Mouse (Mus musculus) splenic B cell, adult 2 months (primary cell): ENCODE results near the gene Gm16867.
"Not testable (repeated sequence)": the region's sequence is repeated elsewhere in the genome, so short reads cannot be mapped to it uniquely, and the experiment has no call there.

Source experiments
- DNase-seq: peaks from one replicate; pipeline ENCODE4 v3.0.0-alpha.2; 2011; ENCODE audit warnings: low read depth, low spot score
- H3K27me3 ChIP-seq: 2 replicates; pipeline ENCODE4 v1.6.1; 2012; ENCODE audit warnings: mild to moderate bottlenecking, low read length, moderate library complexity, mixed read lengths; ENCODE audit not compliant: control insufficient read depth, poor library complexity, insufficient read depth, severe bottlenecking
- H3K36me3 ChIP-seq: 2 replicates; pipeline ENCODE4 v1.6.1; 2012; ENCODE audit warnings: mild to moderate bottlenecking, low read length, moderate library complexity, mixed read lengths; ENCODE audit not compliant: control insufficient read depth, poor library complexity, insufficient read depth, severe bottlenecking

Gm16867 gene

DNA sequence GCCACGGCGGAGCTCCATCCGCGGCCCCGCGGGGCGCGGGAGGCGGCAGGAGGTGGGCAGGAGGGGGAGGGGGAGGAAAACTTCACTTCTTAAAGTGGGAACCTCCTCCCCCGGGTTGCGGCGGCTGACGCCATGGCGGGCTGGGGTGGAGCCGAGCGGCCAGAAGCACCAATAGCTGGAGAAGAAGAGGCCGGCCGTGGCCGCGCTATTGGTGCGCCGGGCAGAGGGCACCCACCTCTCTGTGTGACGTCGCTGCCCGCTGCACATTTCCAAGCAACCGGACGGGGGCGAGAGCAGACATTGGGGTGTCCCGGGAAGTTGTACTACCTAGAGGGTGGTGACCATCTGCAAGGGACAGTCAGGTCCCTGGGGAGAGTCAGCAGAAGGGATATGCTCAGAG is at the start of gene Gm16867:
Gm16867 (minus strand) TSS at position 189 of the 400 bp plus-strand sequence.
- H3K27me3 ChIP-seq, H3K36me3 ChIP-seq, DNase-seq: not testable (repeated sequence)

DNA sequence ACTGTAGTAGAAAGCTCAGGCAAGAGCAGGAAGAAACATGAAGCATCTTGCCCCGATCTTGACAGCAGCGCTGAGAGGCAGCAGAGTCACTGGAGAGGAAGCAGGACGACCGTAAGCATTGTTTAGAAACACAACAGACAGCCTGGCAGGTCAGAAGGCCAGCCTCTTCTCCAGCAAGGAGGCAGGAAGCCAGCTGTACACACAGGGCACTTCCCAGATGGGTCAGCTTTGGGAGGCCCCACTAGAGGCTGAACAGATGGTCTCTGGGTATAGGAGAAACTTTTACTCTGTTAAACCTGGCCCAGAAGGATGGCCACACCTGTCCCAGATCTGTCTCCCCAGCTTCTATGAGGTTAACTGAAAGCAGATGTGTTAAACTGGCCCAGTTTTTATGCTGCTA is 44.1 kb upstream of the Gm16867 start:
- DNase-seq, H3K36me3 ChIP-seq, H3K27me3 ChIP-seq: not testable (repeated sequence)

DNA sequence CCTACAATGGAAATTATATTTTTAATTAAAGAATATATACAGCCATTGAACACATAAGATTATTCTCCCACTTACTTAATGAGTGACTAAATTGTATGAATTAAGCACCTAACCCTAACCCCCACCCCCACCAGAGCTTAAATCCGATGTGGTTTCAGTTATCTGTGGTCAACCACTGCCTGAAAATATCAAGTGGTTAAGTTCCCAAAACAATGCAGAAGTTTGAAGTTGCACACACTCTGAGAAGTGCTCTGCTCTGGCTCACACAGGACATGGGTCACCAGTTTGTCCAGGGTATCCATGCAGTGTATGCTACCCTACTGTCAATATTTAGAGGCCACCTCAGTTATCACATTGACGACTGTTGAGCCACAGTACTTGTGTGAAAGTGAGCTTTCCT is 41.9 kb upstream of the Gm16867 start:
- H3K36me3 ChIP-seq, DNase-seq, H3K27me3 ChIP-seq: not testable (repeated sequence)

DNA sequence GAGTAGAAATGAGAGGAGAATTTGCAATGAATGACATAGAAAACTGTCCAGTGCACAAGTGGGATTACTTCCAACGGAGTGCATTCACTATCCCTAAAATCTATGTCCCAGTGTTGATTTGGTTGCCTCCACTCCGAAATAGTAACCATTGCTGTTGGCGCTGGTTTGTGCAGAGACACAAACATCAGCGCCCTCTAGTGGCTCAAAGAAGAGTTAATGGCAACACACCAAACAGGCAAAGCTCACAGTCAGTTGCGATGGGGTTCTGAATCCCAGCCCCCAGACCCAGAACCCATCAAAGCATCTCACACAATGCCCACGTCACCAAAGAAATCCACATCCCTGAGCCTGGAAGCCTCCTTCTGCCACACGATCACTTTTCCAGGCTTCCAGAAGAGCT is 40.9 kb upstream of the Gm16867 start:
- H3K36me3 ChIP-seq, H3K27me3 ChIP-seq, DNase-seq: not testable (repeated sequence)

DNA sequence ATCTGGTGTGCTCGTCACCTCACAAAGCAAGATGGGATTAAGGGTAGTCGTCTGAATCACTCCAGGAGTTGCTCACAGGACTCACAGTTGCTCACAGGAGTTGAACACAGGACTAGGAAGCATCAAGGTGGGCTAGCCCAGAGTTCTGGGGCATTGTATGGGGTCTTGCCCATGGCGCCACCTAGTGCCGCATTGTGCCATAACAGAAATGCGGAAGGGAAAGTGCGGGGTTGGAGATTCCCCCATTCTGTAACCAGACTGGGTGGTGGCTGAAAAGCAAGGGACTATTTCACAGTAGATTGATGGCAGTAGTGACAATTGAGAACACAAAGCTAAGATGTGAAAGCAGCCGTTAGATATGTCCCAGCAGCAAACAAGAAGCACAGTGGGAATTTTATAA is 39.5 kb upstream of the Gm16867 start:
- not testable (repeated sequence) for H3K36me3 ChIP-seq, H3K27me3 ChIP-seq, DNase-seq

DNA sequence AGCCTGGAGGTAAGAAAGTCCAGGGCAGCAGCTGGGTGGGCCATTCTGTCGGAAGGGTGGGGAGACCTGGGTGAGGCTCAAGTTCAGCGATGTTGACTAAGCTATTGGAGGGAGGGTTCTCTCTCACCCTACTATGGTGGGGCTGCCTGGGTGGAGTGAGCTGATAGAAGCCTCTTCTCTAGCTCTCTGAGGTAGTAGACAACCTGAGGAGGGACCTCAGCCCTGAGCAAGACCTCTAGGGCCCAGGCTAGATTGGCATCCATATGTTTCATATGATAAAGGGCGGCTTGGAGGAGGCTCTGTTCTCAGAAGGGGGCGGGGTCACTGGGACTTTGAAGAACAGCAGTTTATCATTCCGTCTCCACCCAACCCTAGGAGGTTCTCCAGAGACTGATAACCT is 37.0 kb upstream of the Gm16867 start:
- H3K36me3 ChIP-seq, H3K27me3 ChIP-seq, DNase-seq: not testable (repeated sequence)

DNA sequence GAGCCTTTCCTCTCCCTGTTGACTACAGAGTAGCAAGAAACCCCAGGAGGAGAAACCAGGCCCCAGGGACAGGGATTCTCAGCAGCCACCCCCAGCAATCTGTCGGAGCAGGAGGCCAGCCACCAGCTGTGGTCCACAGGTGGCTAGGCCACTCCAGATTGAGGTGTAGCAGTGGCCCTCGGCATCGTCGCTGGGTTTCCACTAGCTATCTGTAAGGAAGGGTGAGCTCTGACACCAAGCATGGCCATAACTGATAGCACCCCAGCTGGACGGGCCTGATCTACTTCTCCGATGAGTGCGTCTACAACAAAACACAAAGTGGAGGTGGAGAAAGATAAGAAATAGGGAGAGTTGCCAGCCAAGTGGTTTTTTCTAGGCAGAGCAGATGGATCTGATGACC is 33.4 kb upstream of the Gm16867 start:
- not testable (repeated sequence) for H3K36me3 ChIP-seq, H3K27me3 ChIP-seq, DNase-seq

DNA sequence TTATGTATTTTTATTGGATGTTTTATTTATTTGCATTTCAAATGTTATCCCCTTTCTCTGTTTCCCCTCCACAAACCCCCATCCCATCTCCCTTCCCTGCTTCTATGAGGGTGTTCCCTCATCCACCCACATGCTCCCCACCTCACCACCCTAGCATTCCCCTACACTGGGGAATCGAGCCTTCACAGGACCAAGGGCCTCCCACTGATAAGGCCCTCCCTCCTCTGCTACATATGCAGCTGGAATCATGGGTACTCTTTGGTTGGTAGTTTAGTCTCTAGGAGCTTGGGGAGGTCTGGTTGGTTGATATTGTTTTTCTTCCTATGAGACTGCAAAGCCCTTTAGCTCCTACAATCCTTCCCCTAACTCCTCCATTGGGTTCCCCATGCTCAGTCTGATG is 23.0 kb upstream of the Gm16867 start:
- DNase-seq, H3K36me3 ChIP-seq, H3K27me3 ChIP-seq: not testable (repeated sequence)

DNA sequence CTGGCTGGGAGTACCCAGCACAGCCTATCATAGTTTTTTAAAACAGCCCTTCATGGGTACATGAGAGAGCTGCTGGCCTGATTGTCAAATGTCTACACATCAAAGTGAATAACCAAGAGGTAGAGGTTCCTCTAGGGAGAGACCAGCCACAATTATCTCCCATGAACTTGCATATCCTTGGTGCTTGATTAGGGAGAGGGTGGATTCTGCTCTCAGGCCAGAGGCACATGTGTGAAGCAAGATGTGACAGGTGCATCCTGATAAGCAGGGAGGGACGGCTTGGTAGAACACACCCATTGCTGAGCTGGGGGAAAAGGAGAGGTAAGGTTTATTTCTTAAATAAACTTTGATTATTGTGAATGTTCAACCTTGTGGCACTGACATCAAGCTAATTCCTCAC is 19.8 kb upstream of the Gm16867 start:
- not testable (repeated sequence) for H3K27me3 ChIP-seq, DNase-seq, H3K36me3 ChIP-seq

DNA sequence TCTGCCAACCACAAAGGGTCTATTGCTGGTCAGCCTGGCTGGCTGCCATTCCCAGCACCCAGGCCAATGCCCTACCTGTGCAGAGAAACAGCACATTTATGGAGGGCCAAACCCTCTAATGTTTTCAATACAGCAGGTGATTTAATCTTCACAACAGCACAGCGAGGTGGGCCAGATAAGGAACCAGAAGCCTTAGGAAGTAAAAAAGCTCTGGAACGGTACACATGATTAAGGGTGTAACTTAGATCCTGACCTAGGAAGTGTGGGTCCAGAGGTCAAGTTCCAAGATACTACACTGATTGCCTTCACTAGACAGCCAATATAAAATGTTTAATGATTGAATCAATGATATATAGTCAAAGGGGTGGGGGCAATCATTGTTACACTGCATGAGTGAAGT is 17.6 kb upstream of the Gm16867 start:
- H3K27me3 ChIP-seq, DNase-seq: not testable (repeated sequence)

DNA sequence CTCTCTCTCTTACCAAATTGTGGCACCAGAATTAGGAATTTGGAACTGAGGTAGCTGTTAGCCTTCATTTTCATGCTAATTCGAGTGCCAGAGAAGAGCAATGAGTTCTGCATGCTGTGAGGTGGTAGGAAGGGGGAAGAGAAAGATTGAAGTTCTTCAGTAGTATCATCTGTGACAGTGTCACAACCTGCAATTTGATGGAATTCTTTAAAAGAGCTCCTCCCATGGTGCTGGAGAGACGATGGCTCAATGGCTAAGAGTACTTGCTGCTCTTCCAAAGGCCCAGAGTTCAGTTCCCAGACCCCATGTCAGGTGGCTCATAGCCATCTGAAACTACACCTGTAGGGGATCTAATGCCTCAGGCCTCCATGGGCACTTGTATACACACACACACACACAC is 9.3 kb upstream of the Gm16867 start, which contains the start of gene Gm27179:
Gm27179 (minus strand) TSS at position 101 of the 400 bp plus-strand sequence.
- not testable (repeated sequence) for H3K36me3 ChIP-seq, DNase-seq, H3K27me3 ChIP-seq

More for the DNA sequence above, 17.6 kb upstream of the Gm16867 start:
- H3K36me3 ChIP-seq, result not testable (repeated sequence)

DNA sequence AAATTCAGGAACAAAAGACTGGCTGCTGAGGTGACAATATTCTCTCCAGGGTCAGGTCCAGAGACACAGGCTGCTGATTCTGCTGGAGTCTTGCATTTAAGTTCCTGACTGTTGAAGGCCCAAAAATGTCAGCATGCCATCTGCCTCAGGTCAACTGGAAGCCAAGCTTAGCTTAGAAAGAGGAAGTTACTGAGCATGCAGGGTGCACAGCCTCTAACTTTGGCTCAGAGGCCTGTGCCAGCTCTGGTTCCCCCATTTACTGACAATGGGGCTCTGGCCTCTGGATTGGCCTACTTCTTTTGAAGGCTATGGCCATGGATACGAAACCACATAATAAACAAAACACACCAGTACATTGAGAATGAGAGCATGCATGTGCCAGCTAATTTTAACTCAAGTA is 3.8 kb upstream of the Gm16867 start:
- H3K36me3 ChIP-seq, H3K27me3 ChIP-seq, DNase-seq: not testable (repeated sequence)

DNA sequence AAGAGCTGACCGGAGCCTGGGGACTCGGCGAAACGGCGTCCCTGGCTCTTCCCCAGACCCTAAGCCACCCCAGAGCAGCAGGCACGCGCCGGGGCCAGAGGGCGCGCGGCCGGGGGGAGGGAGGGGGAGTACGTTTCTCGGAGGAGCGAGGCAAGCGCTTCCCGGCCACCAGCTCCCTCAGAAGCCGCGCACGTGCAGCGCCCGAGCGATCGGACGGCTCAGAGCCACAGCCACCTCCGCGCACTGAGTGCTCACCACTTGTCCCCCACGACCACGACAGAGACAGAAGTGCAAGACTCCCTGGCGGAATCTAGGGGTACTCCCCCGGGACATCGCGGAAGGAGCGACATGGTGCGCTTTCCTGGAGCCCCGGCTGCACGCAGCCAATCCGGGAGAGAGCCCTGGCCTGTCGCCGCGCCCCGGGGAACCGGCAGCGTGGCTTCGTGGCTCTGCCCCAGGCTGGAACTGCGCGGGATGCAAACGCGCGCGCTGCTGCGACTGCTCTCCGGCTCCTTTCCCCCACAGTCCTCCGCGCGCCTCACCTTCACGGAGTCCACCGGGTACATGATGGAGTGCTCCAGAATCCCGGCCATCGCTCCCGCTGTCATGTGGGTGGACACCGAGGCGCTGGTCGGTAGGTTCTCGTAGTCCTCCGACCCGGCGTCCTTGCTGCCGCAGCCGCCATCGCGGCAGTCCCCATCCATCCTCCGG is 567 bp downstream of the Gm16867 start:
- H3K27me3 ChIP-seq, DNase-seq, H3K36me3 ChIP-seq: not testable (repeated sequence)

DNA sequence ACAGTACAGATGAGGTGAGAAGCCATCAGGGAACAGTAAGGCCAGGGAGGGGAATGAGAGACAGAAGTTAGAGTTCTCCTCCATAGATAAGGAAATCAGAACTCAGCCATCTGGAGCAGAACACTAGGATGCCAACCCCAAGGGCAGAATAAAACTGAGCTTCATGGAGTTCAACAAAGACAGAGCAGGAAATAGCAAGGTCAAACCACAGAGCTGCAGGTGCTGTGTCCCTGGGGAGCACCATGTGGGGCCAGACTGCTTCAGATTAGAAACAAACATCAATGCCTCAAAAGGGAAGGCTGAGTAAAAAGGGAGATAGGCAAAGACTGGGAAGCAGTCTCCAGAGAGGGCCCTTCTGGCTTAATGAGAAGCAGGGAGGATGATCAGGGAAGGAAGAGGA is 6.9 kb downstream of the Gm16867 start:
- H3K27me3 ChIP-seq, DNase-seq, H3K36me3 ChIP-seq: not testable (repeated sequence)

DNA sequence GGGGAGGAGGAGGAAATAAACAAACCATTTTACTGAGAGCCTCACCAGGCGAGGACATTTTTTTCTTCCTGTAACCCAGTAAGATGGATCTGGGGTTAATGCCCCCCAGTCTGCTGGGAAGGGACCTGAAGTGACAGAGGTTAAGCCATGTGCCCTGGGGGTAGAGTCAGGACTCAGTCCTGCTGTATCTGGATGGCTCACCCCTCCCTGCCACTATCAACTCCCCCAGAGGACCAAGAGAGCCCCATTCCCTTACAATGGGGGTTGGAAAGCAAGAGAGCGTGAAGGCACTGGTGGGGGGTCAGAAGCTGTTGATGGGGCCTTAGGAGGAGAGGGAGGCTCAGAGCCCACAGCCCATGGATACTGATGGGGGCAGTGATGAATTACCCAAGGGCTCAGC is 8.2 kb downstream of the Gm16867 start:
- DNase-seq, H3K27me3 ChIP-seq, H3K36me3 ChIP-seq: not testable (repeated sequence)

DNA sequence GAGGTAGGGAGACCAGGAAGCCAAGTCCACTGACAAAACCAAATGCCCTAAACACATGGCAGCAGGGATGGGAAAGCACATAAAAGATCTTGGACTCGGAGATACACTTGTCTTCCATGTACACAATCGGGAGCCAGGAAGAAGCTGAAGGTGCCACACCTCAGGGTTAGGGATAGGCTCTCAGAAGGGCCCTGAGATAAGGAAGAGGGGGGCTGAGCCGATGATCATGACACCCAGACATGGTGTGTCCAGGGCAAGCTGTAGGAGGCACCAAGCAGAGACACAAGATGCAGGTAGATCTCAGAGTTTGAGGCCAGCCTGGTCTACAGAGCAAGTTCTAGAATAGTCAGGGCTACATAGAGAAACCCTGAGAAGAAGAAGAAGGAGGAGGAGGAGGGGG is 8.6 kb downstream of the Gm16867 start:
- not testable (repeated sequence) for DNase-seq, H3K27me3 ChIP-seq

More for the DNA sequence above, 8.6 kb downstream of the Gm16867 start:
- not testable (repeated sequence) for H3K36me3 ChIP-seq
